Mouse (Mus musculus): ENCODE data around the gene Fbxo34.

DNA sequence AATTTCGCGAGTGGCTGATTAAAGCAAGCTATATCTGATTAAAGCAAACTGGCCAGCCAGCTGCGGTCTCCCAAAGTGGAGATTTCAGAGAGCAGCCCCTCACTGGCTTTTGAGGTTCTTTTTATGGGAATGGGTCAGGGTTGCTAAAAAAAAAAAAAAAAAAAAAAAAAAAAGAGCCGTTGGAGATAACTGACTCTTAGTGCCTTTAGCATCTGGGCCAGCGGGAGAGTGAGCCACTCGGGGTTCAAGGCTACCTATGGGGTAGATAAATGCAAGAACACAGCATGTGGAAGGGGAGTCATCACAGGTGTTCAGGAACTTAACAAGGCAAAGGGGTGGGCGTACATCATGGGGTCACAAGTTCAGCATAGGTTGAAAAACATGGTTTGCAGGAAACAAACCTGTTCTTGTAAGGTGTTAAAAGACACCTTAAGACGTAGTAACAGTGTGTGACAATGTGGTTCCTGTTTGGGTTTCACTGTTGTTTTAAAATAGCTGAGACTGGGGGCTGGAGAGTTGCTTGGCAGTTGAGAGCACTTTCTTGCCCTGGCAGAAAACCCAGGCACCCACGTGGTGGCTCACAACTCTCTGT, 31.1 kb upstream of the Fbxo34 start:
- TF ChIP-seq CTCF (IDR thresholded peaks at IDR 0.05; ENCODE audit: low read depth) (no peak), EP300 (optimal IDR thresholded peaks at IDR 0.05) (no peak)
